Mouse (Mus musculus): ENCODE results near the gene Tifab. TPM values are rescaled to one million over a fixed set of nuclear protein-coding genes. Genes with fewer than 3 reads are reported as not detected.

Gene Tifab
- polyA plus RNA-seq, 1 experiment from 2014 or later: 1.9 TPM

DNA sequence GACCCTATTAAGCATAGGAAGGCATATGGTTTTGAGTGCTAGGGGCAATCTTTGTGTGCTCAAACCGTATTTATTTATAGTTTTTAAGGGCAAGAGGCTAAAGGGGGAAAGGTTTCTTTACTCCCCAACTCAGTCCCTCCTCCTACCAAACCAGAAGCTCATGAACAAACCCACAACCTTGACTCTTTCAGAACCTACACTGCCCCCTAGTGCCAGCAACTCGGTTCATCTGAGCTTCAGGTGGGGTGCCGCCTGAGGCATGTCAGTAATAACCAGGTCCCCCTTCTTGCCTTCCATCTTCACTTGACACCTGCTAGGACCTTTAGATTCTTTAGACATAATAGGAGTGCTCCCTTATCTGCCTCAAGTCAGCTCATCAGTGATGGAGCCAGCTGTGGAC lies 12.5 kb upstream of the Tifab start:
- no peak overlapping the region for H3K9ac ChIP-seq (ENCODE audit: low read depth, low read length)
- no peak for DNase-seq (ENCODE audit: low spot score)
- H3K36me3 ChIP-seq (ENCODE audit: control insufficient read depth, insufficient read depth, low read length): no peaks in the 10 kb centered on the region
- no peaks in the 10 kb centered on the region for H3K9me3 ChIP-seq (ENCODE audit: control insufficient read depth, low read length)
- H3K27ac ChIP-seq (ENCODE audit: low read depth, low read length): no peak overlapping the region
- no peaks in the 10 kb centered on the region for H3K27me3 ChIP-seq (replicated peaks; ENCODE audit: control insufficient read depth, insufficient read depth, low read length)
- WGBS: 27% methylated on average over 3 of the region's 3 CpGs
- H3K4me1 ChIP-seq (replicated peaks; ENCODE audit: control insufficient read depth, insufficient read depth, low read length): no peaks in the 10 kb centered on the region
- no peak overlapping the region for H3K4me3 ChIP-seq (ENCODE audit: low read depth, low read length)
- H3K4me2 ChIP-seq: no peak overlapping the region
- no peak for ATAC-seq (replicated peaks; ENCODE audit: low FRiP score)

GRCm38 (mm10) chr13:56189688-56190087 lies 11.0 kb upstream of the Tifab start:
- Histone ChIP-seq H3K27ac (ENCODE audit: low read depth, low read length) (no peak overlapping the region), H3K4me3 (ENCODE audit: low read depth, low read length) (no peak overlapping the region), H3K9ac (ENCODE audit: low read depth, low read length) (no peak overlapping the region), H3K4me2 (no peak overlapping the region), H3K36me3 (ENCODE audit: control insufficient read depth, insufficient read depth, low read length) (no peaks in the 10 kb centered on the region), H3K9me3 (ENCODE audit: control insufficient read depth, low read length) (no peaks in the 10 kb centered on the region), H3K4me1 (replicated peaks; ENCODE audit: control insufficient read depth, insufficient read depth, low read length) (no peaks in the 10 kb centered on the region), H3K27me3 (replicated peaks; ENCODE audit: control insufficient read depth, insufficient read depth, low read length) (no peaks in the 10 kb centered on the region)
- WGBS: 74% methylated on average over 5 of the region's 5 CpGs
- no peak for ATAC-seq (replicated peaks; ENCODE audit: low FRiP score)
- no peak for DNase-seq (ENCODE audit: low spot score)

DNA sequence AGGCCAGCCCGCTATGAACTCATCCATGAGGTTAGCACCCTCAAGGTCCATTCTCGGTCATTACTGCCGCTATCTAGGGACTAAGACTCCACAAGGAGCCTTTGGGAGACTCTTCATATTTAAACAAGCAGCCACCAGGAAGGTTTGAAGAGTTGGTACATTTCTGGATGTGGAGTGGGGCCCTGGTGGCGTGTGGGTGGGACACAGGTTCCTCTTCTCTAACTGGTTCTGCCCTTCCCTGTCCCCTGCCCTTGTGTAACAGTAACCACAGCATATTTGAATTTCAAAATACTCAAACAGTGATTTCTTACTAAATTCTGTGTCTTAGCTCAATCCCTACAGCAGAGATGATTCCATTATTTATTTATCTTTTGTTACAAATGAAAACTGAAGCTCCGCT lies 5.0 kb upstream of the Tifab start:
- DNase-seq (ENCODE audit: low spot score) (no peak), ATAC-seq (replicated peaks; ENCODE audit: low FRiP score) (no peak)
- no peak overlapping the region for H3K27ac ChIP-seq (ENCODE audit: low read depth, low read length)
- no peak overlapping the region for H3K4me3 ChIP-seq (ENCODE audit: low read depth, low read length)
- no peaks in the 10 kb centered on the region for H3K4me1 ChIP-seq (replicated peaks; ENCODE audit: control insufficient read depth, insufficient read depth, low read length)
- no peaks in the 10 kb centered on the region for H3K27me3 ChIP-seq (replicated peaks; ENCODE audit: control insufficient read depth, insufficient read depth, low read length)
- H3K4me2 ChIP-seq: no peak overlapping the region
- no peaks in the 10 kb centered on the region for H3K36me3 ChIP-seq (ENCODE audit: control insufficient read depth, insufficient read depth, low read length)
- 78% methylated on average over 5 of the region's 5 CpGs for WGBS
- H3K9ac ChIP-seq (ENCODE audit: low read depth, low read length): no peak overlapping the region
- no peaks in the 10 kb centered on the region for H3K9me3 ChIP-seq (ENCODE audit: control insufficient read depth, low read length)

- DNase-seq (ENCODE audit: low spot score): no peak
- 47% methylated on average over 8 of the region's 8 CpGs for WGBS
Measured at GRCm38 (mm10) chr13:56181424-56181823, 2.7 kb upstream of the Tifab start.

GRCm38 (mm10) chr13:56176310-56176709 lies 2.4 kb downstream of the Tifab start:
- DNase-seq (ENCODE audit: low spot score) (no peak), ATAC-seq (replicated peaks; ENCODE audit: low FRiP score) (no peak)
- 88% methylated on average over 9 of the region's 9 CpGs for WGBS
- Histone ChIP-seq H3K4me3 (ENCODE audit: low read depth, low read length) (no peak overlapping the region), H3K9me3 (ENCODE audit: control insufficient read depth, low read length) (no peaks in the 10 kb centered on the region), H3K27me3 (replicated peaks; ENCODE audit: control insufficient read depth, insufficient read depth, low read length) (no peaks in the 10 kb centered on the region), H3K36me3 (ENCODE audit: control insufficient read depth, insufficient read depth, low read length) (no peaks in the 10 kb centered on the region), H3K4me1 (replicated peaks; ENCODE audit: control insufficient read depth, insufficient read depth, low read length) (peaks cover 3% of the 10 kb centered on the region; the same call in 1 of the 2 replicates), H3K4me2 (no peak overlapping the region; the same call in 1 of the 2 replicates), H3K27ac (ENCODE audit: low read depth, low read length) (no peak overlapping the region), H3K9ac (ENCODE audit: low read depth, low read length) (no peak overlapping the region)

More at GRCm38 (mm10) chr13:56181424-56181823, 2.7 kb upstream of the Tifab start:
- Histone ChIP-seq H3K36me3 (ENCODE audit: control insufficient read depth, insufficient read depth, low read length) (no peaks in the 10 kb centered on the region), H3K4me3 (ENCODE audit: low read depth, low read length) (no peak overlapping the region), H3K27me3 (replicated peaks; ENCODE audit: control insufficient read depth, insufficient read depth, low read length) (no peaks in the 10 kb centered on the region), H3K4me1 (replicated peaks; ENCODE audit: control insufficient read depth, insufficient read depth, low read length) (no peaks in the 10 kb centered on the region), H3K9ac (ENCODE audit: low read depth, low read length) (no peak overlapping the region), H3K4me2 (no peak overlapping the region), H3K9me3 (ENCODE audit: control insufficient read depth, low read length) (no peaks in the 10 kb centered on the region), H3K27ac (ENCODE audit: low read depth, low read length) (no peak overlapping the region)
- ATAC-seq (replicated peaks; ENCODE audit: low FRiP score): no peak

DNA sequence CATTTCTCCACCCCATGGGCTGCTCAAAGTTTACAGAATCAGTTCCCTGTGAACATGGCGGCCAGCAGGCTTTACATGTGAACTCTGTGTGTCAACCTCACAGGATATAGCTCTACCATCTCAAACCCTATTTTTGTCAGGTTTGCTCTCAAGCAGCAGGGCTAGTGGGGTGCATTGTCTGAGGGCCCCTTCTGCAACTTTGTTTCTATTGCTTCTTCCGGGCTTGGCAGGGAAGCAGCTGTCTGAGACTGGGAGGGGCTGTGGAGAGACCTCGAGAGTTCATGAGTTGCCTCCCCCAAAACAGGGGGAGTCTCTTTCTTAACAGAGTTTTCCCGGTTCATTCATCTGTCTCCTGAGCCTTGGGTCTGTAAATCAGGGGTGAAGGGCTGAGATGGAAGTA lies 2.8 kb downstream of the Tifab start:
- 57% methylated on average over 4 of the region's 4 CpGs for WGBS
- no peak overlapping the region; the same call in 1 of the 2 replicates for H3K4me2 ChIP-seq
- H3K27ac ChIP-seq (ENCODE audit: low read depth, low read length): no peak overlapping the region
- no peak overlapping the region for H3K4me3 ChIP-seq (ENCODE audit: low read depth, low read length)
- H3K9ac ChIP-seq (ENCODE audit: low read depth, low read length): no peak overlapping the region
- H3K36me3 ChIP-seq (ENCODE audit: control insufficient read depth, insufficient read depth, low read length): no peaks in the 10 kb centered on the region
- DNase-seq (ENCODE audit: low spot score): no peak
- peaks cover 3% of the 10 kb centered on the region; the same call in 1 of the 2 replicates for H3K4me1 ChIP-seq (replicated peaks; ENCODE audit: control insufficient read depth, insufficient read depth, low read length)
- no peaks in the 10 kb centered on the region for H3K9me3 ChIP-seq (ENCODE audit: control insufficient read depth, low read length)
- no peak for ATAC-seq (replicated peaks; ENCODE audit: low FRiP score)
- no peaks in the 10 kb centered on the region for H3K27me3 ChIP-seq (replicated peaks; ENCODE audit: control insufficient read depth, insufficient read depth, low read length)

GRCm38 (mm10) chr13:56172901-56173545 lies 5.7 kb downstream of the Tifab start:
- Histone ChIP-seq H3K4me3 (ENCODE audit: low read depth, low read length) (no peak overlapping the region), H3K4me2 (no peak overlapping the region), H3K9ac (ENCODE audit: low read depth, low read length) (no peak overlapping the region), H3K27ac (ENCODE audit: low read depth, low read length) (no peak overlapping the region), H3K27me3 (replicated peaks; ENCODE audit: control insufficient read depth, insufficient read depth, low read length) (no peaks in the 10 kb centered on the region), H3K36me3 (ENCODE audit: control insufficient read depth, insufficient read depth, low read length) (no peaks in the 10 kb centered on the region), H3K4me1 (replicated peaks; ENCODE audit: control insufficient read depth, insufficient read depth, low read length) (peaks cover 3% of the 10 kb centered on the region), H3K9me3 (ENCODE audit: control insufficient read depth, low read length) (no peaks in the 10 kb centered on the region)
- WGBS: 39% methylated on average over 7 of the region's 7 CpGs
- DNase-seq (ENCODE audit: low spot score) (peak; percentile 31), ATAC-seq (replicated peaks; ENCODE audit: low FRiP score) (no peak)

DNA sequence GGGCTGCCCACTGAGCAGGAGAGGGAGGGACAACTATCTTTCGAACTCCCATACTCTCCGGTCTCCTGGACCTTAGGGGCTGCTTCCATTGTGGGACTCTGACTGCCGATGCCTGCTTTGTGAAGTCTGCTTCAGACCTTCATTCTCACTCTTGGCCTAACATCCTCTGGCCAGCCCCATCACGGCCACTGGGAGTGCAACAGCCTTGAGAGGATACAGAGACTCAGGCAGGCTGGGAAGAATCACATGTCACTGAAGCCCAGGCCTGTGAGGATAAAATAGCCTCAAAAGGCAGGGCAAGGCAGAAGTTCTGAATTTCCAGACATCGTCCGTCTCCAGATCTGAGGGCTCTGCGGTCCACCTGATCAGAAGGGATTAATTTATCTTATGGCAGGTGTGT lies 6.6 kb downstream of the Tifab start:
- Histone ChIP-seq H3K36me3 (ENCODE audit: control insufficient read depth, insufficient read depth, low read length) (no peaks in the 10 kb centered on the region), H3K9ac (ENCODE audit: low read depth, low read length) (no peak overlapping the region), H3K27me3 (replicated peaks; ENCODE audit: control insufficient read depth, insufficient read depth, low read length) (no peaks in the 10 kb centered on the region), H3K9me3 (ENCODE audit: control insufficient read depth, low read length) (no peaks in the 10 kb centered on the region), H3K27ac (ENCODE audit: low read depth, low read length) (no peak overlapping the region), H3K4me3 (ENCODE audit: low read depth, low read length) (no peak overlapping the region), H3K4me2 (no peak overlapping the region), H3K4me1 (replicated peaks; ENCODE audit: control insufficient read depth, insufficient read depth, low read length) (peaks cover 3% of the 10 kb centered on the region)
- no peak for DNase-seq (ENCODE audit: low spot score)
- ATAC-seq (replicated peaks; ENCODE audit: low FRiP score): no peak
- WGBS: 73% methylated on average over 7 of the region's 7 CpGs

DNA sequence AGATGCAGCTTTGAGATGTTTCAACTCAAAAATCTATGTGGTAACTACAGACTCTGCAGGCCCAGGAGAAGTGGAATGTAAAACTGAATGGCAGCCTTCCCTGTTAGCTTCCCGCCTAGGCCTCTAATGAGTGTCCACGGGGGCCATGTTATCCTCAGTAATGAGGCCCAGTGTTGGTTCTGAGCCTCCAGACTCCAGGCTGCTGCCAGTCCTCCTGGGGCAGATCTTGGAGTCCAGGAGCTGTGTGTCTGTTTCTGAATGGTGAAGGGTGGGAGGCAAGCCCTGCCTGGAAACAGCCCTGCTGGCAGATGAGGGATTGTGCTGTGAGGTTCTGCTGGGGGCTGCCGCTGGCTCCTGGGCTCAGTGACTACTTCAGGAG lies 10.3 kb downstream of the Tifab start:
- H3K4me1 ChIP-seq (replicated peaks; ENCODE audit: control insufficient read depth, insufficient read depth, low read length): peaks cover 3% of the 10 kb centered on the region
- H3K4me3 ChIP-seq (ENCODE audit: low read depth, low read length): no peak overlapping the region
- no peak for ATAC-seq (replicated peaks; ENCODE audit: low FRiP score)
- H3K9me3 ChIP-seq (ENCODE audit: control insufficient read depth, low read length): no peaks in the 10 kb centered on the region
- H3K27me3 ChIP-seq (replicated peaks; ENCODE audit: control insufficient read depth, insufficient read depth, low read length): no peaks in the 10 kb centered on the region
- no peaks in the 10 kb centered on the region for H3K36me3 ChIP-seq (ENCODE audit: control insufficient read depth, insufficient read depth, low read length)
- no peak overlapping the region for H3K4me2 ChIP-seq
- peak; percentile 31 for DNase-seq (ENCODE audit: low spot score)
- H3K9ac ChIP-seq (ENCODE audit: low read depth, low read length): no peak overlapping the region
- WGBS: 61% methylated on average over 3 of the region's 3 CpGs
- no peak overlapping the region; the same call in 1 of the 2 replicates for H3K27ac ChIP-seq (ENCODE audit: low read depth, low read length)

Data from liver, embryonic 11.5 days (tissue).